Comparison of ENCODE assay signal across 8 mouse cellular contexts in genomic region chr3:28265656-28266055, GRCm38 (mm10). TPM values are rescaled to one million over a fixed set of nuclear protein-coding genes. Genes with fewer than 3 reads are reported as not detected.
DNase-seq lines count a peak whose midpoint lies in the region; ATAC-seq lines count a peak whose summit lies in the region.

No protein-coding gene starts in this region.

- H3K27ac ChIP-seq in heart, embryonic 12.5 days (ENCODE audit: poor library complexity, severe bottlenecking): no peak overlapping the region
- peak overlapping the region; percentile 95 for H3K27ac ChIP-seq in forebrain, embryonic 15.5 days (replicated peaks)
- peak overlapping the region; percentile 83 for H3K27ac ChIP-seq in midbrain, embryonic 12.5 days (replicated peaks)

- H3K4me2 ChIP-seq in heart, embryonic 12.5 days: peak overlapping the region; percentile 83
- H3K4me2 ChIP-seq in forebrain, embryonic 15.5 days (replicated peaks): peak overlapping the region; percentile 85
- H3K4me2 ChIP-seq in midbrain, embryonic 12.5 days (replicated peaks): peak overlapping the region; percentile 64

- peaks cover 30% of the 10 kb centered on the region for H3K4me1 ChIP-seq in heart, embryonic 12.5 days (replicated peaks)
- peaks cover 46% of the 10 kb centered on the region for H3K4me1 ChIP-seq in forebrain, embryonic 15.5 days
- H3K4me1 ChIP-seq in midbrain, embryonic 12.5 days: peaks cover 58% of the 10 kb centered on the region

- H3K9ac ChIP-seq in heart, embryonic 12.5 days: no peak overlapping the region
- peak overlapping the region; percentile 92 for H3K9ac ChIP-seq in forebrain, embryonic 15.5 days (replicated peaks)
- peak overlapping the region; percentile 77 for H3K9ac ChIP-seq in midbrain, embryonic 12.5 days (replicated peaks)

- no peak for ATAC-seq in heart, embryonic 12.5 days (ENCODE audit: insufficient number of reproducible peaks, low FRiP score)
- 0 out of 2 replicates have a peak, but pooled peaks have one; percentile 8 for ATAC-seq in forebrain, embryonic 15.5 days (replicated peaks)
- no peak for ATAC-seq in midbrain, embryonic 12.5 days (ENCODE audit: low FRiP score, low read depth)

- no peaks in the 10 kb centered on the region for H3K36me3 ChIP-seq in heart, embryonic 12.5 days
- H3K36me3 ChIP-seq in forebrain, embryonic 15.5 days: no peaks in the 10 kb centered on the region
- no peaks in the 10 kb centered on the region for H3K36me3 ChIP-seq in midbrain, embryonic 12.5 days

- no peak for DNase-seq in heart, adult 9 months (ENCODE audit: low spot score in 2 of 2)
- DNase-seq in cerebellum, adult 11 months: peak; percentile 65
- DNase-seq in spleen, postnatal 36 days (ENCODE audit: low spot score in 2 of 2): no peak
- DNase-seq in thymus, postnatal 14 days: no peak
- no peak for DNase-seq in B cell, adult 2 months

- 83% methylated on average over 5 of the region's 5 CpGs for WGBS in heart, embryonic 12.5 days
- WGBS in forebrain, embryonic 15.5 days: 52% methylated on average over 5 of the region's 5 CpGs
- WGBS in midbrain, embryonic 12.5 days: 62% methylated on average over 5 of the region's 5 CpGs

- H3K27me3 ChIP-seq in heart, embryonic 12.5 days (replicated peaks): peaks cover 3% of the 10 kb centered on the region; the same call in 1 of the 2 replicates
- H3K27me3 ChIP-seq in forebrain, embryonic 15.5 days: no peaks in the 10 kb centered on the region
- peaks cover 13% of the 10 kb centered on the region for H3K27me3 ChIP-seq in midbrain, embryonic 12.5 days

- H3K9me3 ChIP-seq in heart, embryonic 12.5 days (replicated peaks): no peaks in the 10 kb centered on the region
- no peaks in the 10 kb centered on the region for H3K9me3 ChIP-seq in forebrain, embryonic 15.5 days
- H3K9me3 ChIP-seq in midbrain, embryonic 12.5 days: no peaks in the 10 kb centered on the region

- no peak overlapping the region for H3K4me3 ChIP-seq in heart, embryonic 12.5 days
- H3K4me3 ChIP-seq in forebrain, embryonic 15.5 days: peak overlapping the region; percentile 79
- peak overlapping the region; percentile 68 for H3K4me3 ChIP-seq in midbrain, embryonic 12.5 days

RNA-seq across cellular contexts. Expression of gene Tnik, which starts 2.6 kb away (rescaled TPM):
- polyA plus RNA-seq in heart, embryonic 12.5 days (2016; fragmentation: Nextera tagmentation; extraction: Ambion mirVana): 10.3 and 10.8 TPM in 2 replicates
- 91.9 and 97.8 TPM in 2 replicates for polyA plus RNA-seq in forebrain, embryonic 15.5 days (2015; fragmentation: Nextera tagmentation; extraction: Ambion mirVana)
- polyA plus RNA-seq in midbrain, embryonic 12.5 days (2016; fragmentation: Nextera tagmentation; extraction: Ambion mirVana): 38.5 and 41.7 TPM in 2 replicates
